Comparison of ENCODE assay signal across 24 mouse cellular contexts in the genomic region with DNA sequence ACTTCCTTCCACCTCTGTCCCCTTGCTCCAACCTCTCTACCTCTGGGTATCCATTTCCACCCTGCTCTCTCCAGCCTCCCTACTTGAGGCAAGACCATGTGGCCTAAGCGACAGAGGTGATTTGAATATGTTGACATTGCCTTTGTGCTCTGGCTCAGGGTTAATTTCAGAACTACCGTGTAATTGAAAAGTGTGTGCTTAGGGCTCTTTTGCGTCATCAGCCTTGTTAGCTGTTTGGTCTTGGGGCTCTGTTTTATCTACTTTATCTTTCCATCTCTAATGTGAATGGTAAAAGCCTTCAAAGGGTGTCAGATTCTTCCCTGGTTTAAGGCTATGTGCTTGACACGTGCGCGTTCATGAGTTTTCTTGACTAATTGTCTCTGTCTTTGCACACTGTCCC.
DNase-seq lines count a peak whose midpoint lies in the region; ATAC-seq and TF ChIP-seq lines count a peak whose summit lies in the region.
"Had no signal": no experiment of that assay in that cellular context is flagged by ENCODE, and none has a peak within 500 bp of the region (broad histone marks: within the 10 kb centered on the region; RNA-seq: fewer than 3 reads in every experiment).

No protein-coding gene starts in this region.

- 52% methylated on average over 6 of the region's 6 CpGs for WGBS in embryonic facial prominence, embryonic 11.5 days
- WGBS in embryonic facial prominence, embryonic 10.5 days: 53% methylated on average over 6 of the region's 6 CpGs
- WGBS in lung, postnatal 0 days: 55% methylated on average over 6 of the region's 6 CpGs

- no peak overlapping the region for H3K27ac ChIP-seq in embryonic facial prominence, embryonic 11.5 days (replicated peaks; ENCODE audit: low read depth, low read length)
- no peak overlapping the region for H3K27ac ChIP-seq in embryonic facial prominence, embryonic 10.5 days (replicated peaks)
- no peak overlapping the region for H3K27ac ChIP-seq in lung, postnatal 0 days (ENCODE audit: low read length)
- H3K27ac ChIP-seq: embryonic facial prominence, embryonic 12.5 days; forebrain, embryonic 13.5 days; forebrain, embryonic 15.5 days had no signal

- no peaks in the 10 kb centered on the region for H3K36me3 ChIP-seq in embryonic facial prominence, embryonic 11.5 days (replicated peaks; ENCODE audit: control insufficient read depth, insufficient read depth, low read depth, low read length)
- no peaks in the 10 kb centered on the region for H3K36me3 ChIP-seq in embryonic facial prominence, embryonic 10.5 days (replicated peaks)
- H3K36me3 ChIP-seq in lung, postnatal 0 days (ENCODE audit: insufficient read depth, low read length): no peaks in the 10 kb centered on the region
- H3K36me3 ChIP-seq: embryonic facial prominence, embryonic 12.5 days; forebrain, embryonic 15.5 days; G1E had no signal

- no peaks in the 10 kb centered on the region for H3K9me3 ChIP-seq in embryonic facial prominence, embryonic 11.5 days (replicated peaks; ENCODE audit: control insufficient read depth, low read length)
- no peaks in the 10 kb centered on the region for H3K9me3 ChIP-seq in embryonic facial prominence, embryonic 10.5 days
- H3K9me3 ChIP-seq in lung, postnatal 0 days (ENCODE audit: low read length): no peaks in the 10 kb centered on the region
- H3K9me3 ChIP-seq: embryonic facial prominence, embryonic 12.5 days; forebrain, embryonic 13.5 days; forebrain, embryonic 15.5 days had no signal

- no peak for TF ChIP-seq EP300 in lung, postnatal 0 days (IDR thresholded peaks at IDR 0.05)

- H3K27me3 ChIP-seq in embryonic facial prominence, embryonic 11.5 days (ENCODE audit: control insufficient read depth, insufficient read depth, low read length): no peaks in the 10 kb centered on the region
- no peaks in the 10 kb centered on the region for H3K27me3 ChIP-seq in embryonic facial prominence, embryonic 10.5 days (replicated peaks; ENCODE audit: low read depth, poor library complexity, severe bottlenecking)
- H3K27me3 ChIP-seq in lung, postnatal 0 days (replicated peaks; ENCODE audit: insufficient read depth, low read length): no peaks in the 10 kb centered on the region
- H3K27me3 ChIP-seq: CH12.LX; embryonic facial prominence, embryonic 12.5 days; forebrain, embryonic 13.5 days; forebrain, embryonic 15.5 days; Patski had no signal

- H3K9ac ChIP-seq in embryonic facial prominence, embryonic 11.5 days (replicated peaks; ENCODE audit: low read length): no peak overlapping the region
- no peak overlapping the region for H3K9ac ChIP-seq in lung, postnatal 0 days (replicated peaks; ENCODE audit: low read depth)
- H3K9ac ChIP-seq: embryonic facial prominence, embryonic 12.5 days; forebrain, embryonic 13.5 days; forebrain, embryonic 15.5 days; forebrain, postnatal 0 days had no signal

- H3K4me1 ChIP-seq in embryonic facial prominence, embryonic 11.5 days (ENCODE audit: control insufficient read depth, insufficient read depth, low read length): no peaks in the 10 kb centered on the region
- H3K4me1 ChIP-seq in embryonic facial prominence, embryonic 10.5 days: peaks cover 6% of the 10 kb centered on the region
- no peaks in the 10 kb centered on the region for H3K4me1 ChIP-seq in lung, postnatal 0 days (ENCODE audit: insufficient read depth, low read depth, low read length)
- H3K4me1 ChIP-seq: embryonic facial prominence, embryonic 12.5 days; forebrain, embryonic 13.5 days; forebrain, embryonic 15.5 days had no signal

- H3K4me2 ChIP-seq in embryonic facial prominence, embryonic 11.5 days (ENCODE audit: low read depth, low read length): no peak overlapping the region
- H3K4me2 ChIP-seq in lung, postnatal 0 days (replicated peaks; ENCODE audit: low read depth, low read length): no peak overlapping the region
- H3K4me2 ChIP-seq: embryonic facial prominence, embryonic 12.5 days; forebrain, embryonic 13.5 days; forebrain, embryonic 15.5 days had no signal

- no peak for ATAC-seq in embryonic facial prominence, embryonic 11.5 days (replicated peaks; ENCODE audit: insufficient number of reproducible peaks, low FRiP score, low TSS enrichment, low read depth)
- ATAC-seq in lung, postnatal 0 days: peak; percentile 26; the same call in 1 of the 2 replicates
- ATAC-seq: activated CD4-positive, CD25-positive, alpha-beta regulatory T cell, adult 4 months; CD4-positive, CD25-positive, alpha-beta regulatory T cell, adult 4 months; forebrain, embryonic 13.5 days; forebrain, embryonic 15.5 days; forebrain, postnatal 0 days; Patski had no signal

- DNase-seq in embryo, embryonic 10 days (ENCODE audit: low spot score): peak; percentile 27
- DNase-seq in embryo, embryonic 9.5 days (ENCODE audit: extremely low spot score): no peak
- peak; percentile 10 for DNase-seq in embryonic facial prominence, embryonic 11.5 days (ENCODE audit: low spot score)
- no peak for DNase-seq in embryonic facial prominence, embryonic 10.5 days (ENCODE audit: low spot score)
- DNase-seq in lung, postnatal 0 days (ENCODE audit: low spot score): peak; percentile 29
- no peak for DNase-seq in lung, postnatal 36 days
- DNase-seq: adrenal gland, adult 8-10 months; adrenal gland, postnatal 14 days; adrenal gland, postnatal 36 days; B cell, adult 2 months; cerebellum, adult 11-12 months; cerebellum, adult 2 months; cerebellum, adult 9-10 months; cerebellum, postnatal 10 days; cerebellum, postnatal 25 days; forebrain, postnatal 0 days had no signal

- H3K4me3 ChIP-seq in embryonic facial prominence, embryonic 11.5 days (ENCODE audit: low read depth, low read length): no peak overlapping the region
- no peak overlapping the region for H3K4me3 ChIP-seq in embryonic facial prominence, embryonic 10.5 days
- H3K4me3 ChIP-seq in lung, postnatal 0 days (ENCODE audit: low read depth, low read length): no peak overlapping the region
- H3K4me3 ChIP-seq: embryonic facial prominence, embryonic 12.5 days; forebrain, embryonic 13.5 days; forebrain, embryonic 15.5 days had no signal

- TF ChIP-seq CTCF in lung, postnatal 0 days (IDR thresholded peaks at IDR 0.05): no peak

Comparison
In these comparisons a context has a peak if more than half of its experiments do, and no peak if none do; other contexts are left out.
1. DNase-seq: peak in embryo, embryonic 10 days (single experiment), embryonic facial prominence, embryonic 11.5 days (single experiment) and lung, postnatal 0 days (single experiment); none in embryo, embryonic 9.5 days (single experiment), embryonic facial prominence, embryonic 10.5 days (single experiment) and lung, postnatal 36 days (single experiment).